Mouse (Mus musculus) ovary, postnatal 36 days (tissue): ENCODE measurements around the gene Fam124a.
"Not testable (repeated sequence)": the region's sequence is repeated elsewhere in the genome, so short reads cannot be mapped to it uniquely, and the experiment has no call there.

Experiments
- DNase-seq: peaks from one replicate; pipeline ENCODE4 v3.0.0; 2022; ENCODE audit warnings: low spot score, mixed read lengths

The Fam124a gene

GRCm38 (mm10) chr14:62574906-62575305 lies 19.4 kb downstream of the Fam124a start:
- DNase-seq = no peak

DNA sequence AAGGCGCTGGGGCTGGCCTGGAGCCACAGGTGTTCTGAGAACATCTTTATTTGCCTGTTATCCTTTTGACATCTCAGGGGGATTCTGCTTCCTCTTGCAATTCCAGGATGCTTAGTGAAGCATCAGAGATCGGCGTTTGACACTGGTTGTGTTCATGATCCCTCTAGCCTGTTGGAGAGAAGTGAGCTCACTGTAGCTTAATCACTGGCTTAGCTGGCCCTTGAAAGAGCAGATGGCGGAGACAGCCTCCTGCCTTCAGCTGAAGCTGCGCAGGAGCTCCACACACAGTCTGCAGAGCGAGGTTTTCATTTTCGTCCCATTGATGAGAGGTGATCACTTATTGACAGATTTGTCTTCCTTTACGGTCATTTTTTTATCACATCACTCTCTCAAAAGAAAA lies 20.3 kb downstream of the Fam124a start:
- DNase-seq = no peak

GRCm38 (mm10) chr14:62580945-62581344 lies 25.4 kb downstream of the Fam124a start:
- DNase-seq = no peak

DNA sequence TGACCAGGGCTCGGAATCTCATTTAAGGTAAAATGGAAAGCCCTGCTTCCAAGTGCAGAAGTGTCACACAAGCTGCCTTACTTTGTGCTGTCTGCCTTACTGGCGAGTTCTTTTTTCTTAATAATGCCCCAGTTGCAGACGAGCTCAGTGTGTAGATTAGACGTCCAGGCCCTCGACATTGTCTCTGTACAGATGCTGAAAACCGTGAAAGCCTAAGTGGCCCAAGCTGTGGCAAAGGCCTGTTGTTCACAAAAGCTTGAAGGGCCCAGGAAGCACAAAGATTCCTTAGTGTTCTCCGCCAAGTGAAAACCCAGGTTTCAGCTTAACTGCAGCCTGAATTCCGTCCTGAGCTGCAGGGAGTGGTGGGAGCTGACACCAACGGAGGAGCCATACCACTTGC lies 26.2 kb downstream of the Fam124a start:
- no peak for DNase-seq

DNA sequence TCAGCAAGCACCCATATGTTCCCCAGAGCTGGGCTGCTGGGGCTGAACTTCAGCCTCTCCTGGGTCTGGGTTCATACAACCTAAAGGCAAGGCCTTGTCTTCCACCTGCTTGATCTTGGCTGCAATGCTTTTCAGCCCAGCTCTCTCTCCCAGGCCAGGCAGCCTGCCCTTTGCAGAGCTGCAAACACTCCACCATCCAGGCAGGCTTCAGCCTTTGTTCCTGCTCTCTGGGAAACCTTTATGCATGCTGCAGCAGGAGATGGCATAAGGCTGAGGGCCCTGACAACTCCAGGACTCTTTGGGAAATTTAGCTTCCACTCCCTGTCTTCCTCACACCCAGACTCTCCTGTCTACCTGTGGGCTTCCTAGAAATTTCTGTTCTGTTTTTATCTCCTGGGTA lies 29.1 kb downstream of the Fam124a start:
- DNase-seq = no peak

- no peak for DNase-seq
These were observed 29.8 kb downstream of the Fam124a start for GRCm38 (mm10) chr14:62585338-62585737.

- DNase-seq = no peak
These were observed 44.6 kb downstream of the Fam124a start for GRCm38 (mm10) chr14:62600109-62600522.

DNA sequence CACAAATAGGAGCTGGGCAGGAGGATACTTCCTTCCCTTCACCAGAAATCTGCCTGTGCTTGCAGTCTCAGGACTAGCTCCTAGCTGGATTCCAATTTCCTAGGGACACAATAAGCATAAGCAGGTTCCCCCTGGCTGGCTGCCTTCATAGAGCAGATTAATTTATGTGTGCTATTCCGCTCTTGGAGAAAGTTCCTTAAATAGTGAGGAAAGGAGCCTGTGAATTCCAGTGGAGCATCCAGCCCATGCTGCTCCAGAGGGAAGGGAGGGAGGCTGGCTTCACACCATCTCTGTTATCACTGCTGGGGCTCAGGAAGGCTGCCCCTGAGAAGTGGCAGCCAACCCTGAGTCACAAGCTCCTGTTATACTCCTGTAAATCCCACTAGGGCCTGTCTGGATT lies 46.7 kb downstream of the Fam124a start:
- no peak for DNase-seq

- DNase-seq = no peak
These were observed 47.3 kb downstream of the Fam124a start for GRCm38 (mm10) chr14:62602869-62603268.

DNA sequence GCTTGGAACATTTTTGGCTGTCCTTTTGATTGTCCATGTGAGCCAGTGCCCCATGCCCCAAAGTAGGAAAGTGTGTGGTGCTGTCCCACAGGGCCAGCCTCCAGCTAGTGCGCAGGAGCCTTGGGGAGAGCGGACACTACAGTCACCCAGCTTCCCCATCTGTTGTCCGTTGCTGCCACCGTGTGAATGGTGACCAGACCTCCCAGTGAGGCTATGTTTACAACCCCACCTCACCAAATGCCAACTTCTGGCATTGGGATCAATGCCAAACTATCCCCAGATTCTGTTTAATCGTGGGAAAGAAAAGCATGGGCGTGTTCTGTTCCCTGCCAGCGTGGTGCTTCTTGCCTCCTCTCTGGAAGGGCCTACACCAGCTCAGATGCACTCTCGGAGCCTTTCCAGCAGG lies 52.3 kb downstream of the Fam124a start:
- DNase-seq = peak; percentile 19

DNA sequence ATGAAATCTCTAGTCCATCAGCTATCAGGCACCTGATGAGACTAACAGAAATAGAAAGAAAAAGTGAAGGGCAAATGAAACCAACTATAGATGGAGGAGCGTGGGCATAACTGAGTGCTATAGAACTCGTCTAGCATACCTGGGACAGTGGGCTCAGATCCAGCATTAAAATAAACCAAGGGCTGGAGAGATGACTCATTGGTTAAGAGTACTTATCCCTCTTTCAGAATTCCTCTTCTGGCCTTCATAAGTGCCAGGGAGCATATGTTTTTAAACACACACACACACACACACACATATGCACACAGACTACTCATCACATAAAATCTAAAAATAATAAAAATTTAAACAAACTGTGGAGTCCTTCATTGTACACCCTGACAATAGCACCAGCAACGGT lies 54.4 kb downstream of the Fam124a start:
- DNase-seq = no peak

DNA sequence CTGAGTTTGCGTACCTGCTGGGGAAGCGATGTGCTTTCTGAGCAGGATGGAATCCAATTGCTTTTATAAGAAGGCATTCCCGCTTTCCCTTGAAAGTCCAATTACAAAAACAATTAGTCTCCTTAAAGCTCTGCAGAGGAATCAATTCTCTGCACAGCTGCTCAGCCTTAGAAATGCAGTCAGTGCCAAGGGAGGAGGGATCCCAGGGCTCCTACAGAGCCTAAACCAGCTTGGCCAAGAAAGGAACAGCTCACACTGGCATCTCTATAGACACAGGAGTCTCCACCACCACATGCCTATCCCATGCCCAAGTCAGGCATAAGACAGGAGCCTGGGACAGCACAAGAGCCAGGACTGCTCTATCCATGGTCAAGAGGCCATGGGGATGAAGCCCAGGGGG lies 66.9 kb downstream of the Fam124a start:
- no peak for DNase-seq

DNA sequence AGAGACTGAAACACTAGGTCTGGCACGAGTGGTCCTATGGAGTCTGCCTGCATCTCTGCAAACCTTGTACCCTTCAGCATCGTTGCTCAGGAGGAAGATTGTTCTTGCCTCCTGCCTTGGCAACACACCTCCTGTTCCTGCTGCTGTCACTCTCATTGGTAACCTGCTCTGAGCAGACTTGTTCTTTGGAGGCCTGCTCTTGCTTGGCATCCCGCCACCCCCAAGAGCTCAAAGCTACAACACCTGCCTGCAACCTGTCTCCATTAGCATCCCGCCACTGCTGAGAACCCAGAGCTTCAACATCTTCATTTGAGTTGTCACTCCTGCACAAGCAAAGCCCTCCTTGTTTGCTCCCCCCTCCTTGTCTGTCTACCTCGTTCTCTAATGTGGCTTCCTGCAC lies 72.4 kb downstream of the Fam124a start:
- DNase-seq = no peak

- DNase-seq = no peak
These were observed 82.2 kb downstream of the Fam124a start for GRCm38 (mm10) chr14:62637436-62638344.

DNA sequence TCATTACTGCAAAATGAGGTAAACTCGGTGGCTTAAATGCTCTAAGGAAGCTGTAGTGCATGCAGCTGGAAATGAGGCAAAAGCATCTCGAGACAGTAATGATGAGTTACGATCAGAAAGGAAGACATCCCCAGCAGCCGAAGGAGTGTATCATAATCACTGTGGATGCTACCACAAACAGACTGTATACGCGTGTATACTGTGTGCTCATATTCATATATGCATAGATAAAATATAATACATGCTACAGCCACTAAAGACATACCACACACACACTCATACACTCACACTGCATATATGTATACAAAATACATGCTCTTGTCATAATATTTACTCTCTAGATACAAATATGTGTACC lies 82.8 kb downstream of the Fam124a start:
- DNase-seq = no peak

DNA sequence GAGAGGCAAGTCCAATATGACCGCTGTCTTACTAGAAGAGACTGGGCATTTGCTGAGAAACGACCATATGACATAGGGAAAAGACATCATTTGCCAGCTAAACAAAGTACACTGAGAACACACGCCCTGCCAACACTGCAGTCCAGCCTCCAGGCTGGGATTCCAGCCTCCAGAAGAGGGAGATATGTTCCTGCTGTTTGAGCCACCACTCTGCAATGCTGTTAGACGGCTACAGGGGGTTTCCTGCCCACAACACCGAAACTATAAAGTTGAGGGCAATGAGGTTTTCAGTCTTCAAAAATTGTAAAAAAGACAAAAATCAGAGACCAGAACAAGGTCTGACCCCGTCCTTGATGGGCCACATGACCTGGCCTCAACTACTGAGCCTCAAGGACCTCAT lies 83.6 kb downstream of the Fam124a start:
- DNase-seq = peak; percentile 23

DNA sequence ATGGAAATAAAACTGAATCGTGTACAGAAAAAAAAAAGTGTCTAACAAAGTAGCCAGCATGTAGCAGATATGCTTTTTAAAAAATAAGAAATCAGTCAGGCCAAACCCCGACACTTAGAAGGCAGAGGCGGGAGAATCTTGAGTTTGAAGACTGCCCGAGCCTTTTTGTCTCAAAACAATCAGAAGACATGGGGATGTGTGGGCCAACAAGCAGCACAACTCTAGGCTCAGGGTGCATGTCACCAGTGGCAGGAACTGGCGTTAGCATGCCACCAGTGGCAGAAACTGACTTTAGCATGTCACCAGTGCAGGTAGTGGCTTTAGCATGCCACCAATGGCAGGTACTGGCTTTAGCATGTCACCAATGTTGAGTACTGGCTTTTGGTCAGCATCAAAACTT lies 84.0 kb downstream of the Fam124a start:
- DNase-seq = no peak

DNA sequence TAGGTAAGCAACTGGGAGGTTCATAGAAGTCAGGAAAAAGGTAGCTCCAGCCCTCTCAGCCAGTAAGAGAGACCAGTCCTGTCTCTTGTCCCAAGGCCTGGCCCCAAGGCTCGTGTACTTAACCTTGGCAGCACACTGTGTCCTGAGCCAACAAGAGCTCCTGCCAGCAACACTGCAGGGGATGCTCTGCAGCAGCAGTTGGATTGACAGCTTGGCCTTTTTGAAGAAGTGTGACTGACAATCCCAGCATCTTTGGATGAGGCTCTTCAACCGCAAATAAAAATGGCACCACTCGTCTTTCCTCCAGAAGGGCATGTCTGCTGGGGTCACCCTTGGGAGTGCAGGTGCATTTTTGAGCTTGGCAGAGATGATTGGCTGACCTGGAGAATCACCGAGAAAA lies 84.9 kb downstream of the Fam124a start:
- DNase-seq = no peak

- not testable (repeated sequence) for DNase-seq
These were observed 86.8 kb downstream of the Fam124a start for GRCm38 (mm10) chr14:62642368-62642767.

- DNase-seq = no peak
These were observed 92.9 kb downstream of the Fam124a start for GRCm38 (mm10) chr14:62648405-62648804.

DNA sequence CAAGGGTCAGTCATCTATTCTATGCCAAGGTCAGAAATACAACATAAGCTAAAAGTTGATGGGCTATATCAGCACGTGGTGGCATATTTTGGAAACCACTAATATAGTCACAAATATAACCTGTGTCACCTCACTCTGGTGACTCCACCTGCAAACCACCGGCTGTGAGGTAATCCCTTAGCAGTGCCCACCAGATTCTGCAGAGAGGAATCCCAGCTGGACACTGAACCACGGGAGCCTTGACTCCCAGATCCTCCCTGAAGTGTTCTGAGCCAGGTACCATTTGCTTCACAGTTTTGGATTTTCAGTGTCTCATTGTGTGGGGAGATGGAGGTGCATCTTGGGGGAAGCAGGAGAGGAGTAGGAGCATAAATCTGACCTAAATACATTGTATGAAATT lies 94.8 kb downstream of the Fam124a start:
- no peak for DNase-seq

GRCm38 (mm10) chr14:62651771-62652170 lies 96.2 kb downstream of the Fam124a start:
- DNase-seq = no peak

- DNase-seq = no peak
These were observed 100.5 kb downstream of the Fam124a start for GRCm38 (mm10) chr14:62655996-62656395.

DNA sequence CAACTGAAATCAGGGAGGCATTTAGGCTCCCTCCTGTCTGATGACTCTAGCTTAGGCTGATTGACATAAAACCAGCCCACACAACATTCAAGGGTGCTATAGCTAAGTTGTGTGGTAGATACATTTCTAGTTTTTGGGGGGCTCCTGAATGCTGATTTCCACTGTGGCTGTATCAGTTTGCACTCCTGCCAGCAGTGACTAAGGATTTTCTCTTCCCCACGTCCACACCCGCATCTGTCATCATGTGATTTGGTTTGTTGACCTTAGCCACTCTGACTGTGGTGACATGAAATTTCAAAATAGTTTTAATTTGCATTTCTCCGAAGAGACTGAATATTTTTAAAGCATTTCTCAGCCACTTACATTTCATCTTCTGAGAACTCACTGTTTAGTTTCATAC lies 101.9 kb downstream of the Fam124a start:
- DNase-seq = no peak
